Mouse (Mus musculus): ENCODE measurements around the gene Nolc1.
A peak's percentile ranks its signal among the peaks of the same experiment; 100 is the strongest.
"Not testable (repeated sequence)": the region's sequence is repeated elsewhere in the genome, so short reads cannot be mapped to it uniquely, and the experiment has no call there.

Nolc1 gene

DNA sequence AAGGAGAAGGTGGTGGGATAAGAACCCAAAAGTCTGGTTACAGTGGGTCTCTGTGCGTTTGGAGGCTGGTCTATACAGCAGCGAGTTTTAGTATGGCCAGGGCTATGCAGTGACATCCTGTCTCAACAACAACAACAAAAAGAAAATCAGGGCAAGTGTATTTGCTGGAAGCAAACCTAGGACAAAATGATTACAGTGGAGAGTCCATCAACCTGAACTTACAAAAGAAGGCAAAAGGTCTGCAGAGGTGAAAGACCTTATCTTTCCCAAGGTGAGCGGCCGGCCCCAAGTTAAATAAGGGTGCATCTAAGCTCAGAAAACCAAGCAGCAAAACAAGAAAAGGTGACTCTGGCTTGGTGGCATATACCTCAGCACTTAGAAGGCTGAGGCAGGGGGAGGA lies 16.0 kb downstream of the Nolc1 start:
- DNase-seq (ENCODE audit: low read depth, low spot score), result no peak

DNA sequence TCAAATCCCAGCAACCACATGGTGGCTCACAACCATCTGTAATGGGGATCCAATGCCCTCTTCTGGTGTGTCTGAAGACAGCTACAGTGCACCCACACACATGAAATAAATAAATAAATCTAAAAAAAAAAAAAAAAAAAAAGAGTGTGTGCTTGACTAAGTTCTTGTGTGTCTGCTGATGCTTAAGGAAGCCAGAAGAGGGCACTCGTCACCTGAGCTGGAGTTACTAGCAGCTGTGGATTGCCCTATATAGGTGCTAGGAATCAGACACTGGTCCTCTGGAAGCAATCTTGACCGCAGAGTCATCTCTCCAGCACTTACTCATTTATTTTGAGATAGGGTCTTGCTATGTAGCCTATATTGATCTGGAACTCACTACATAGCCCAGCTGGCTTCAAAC lies 18.5 kb downstream of the Nolc1 start:
- no peak for DNase-seq (ENCODE audit: low read depth, low spot score)

DNA sequence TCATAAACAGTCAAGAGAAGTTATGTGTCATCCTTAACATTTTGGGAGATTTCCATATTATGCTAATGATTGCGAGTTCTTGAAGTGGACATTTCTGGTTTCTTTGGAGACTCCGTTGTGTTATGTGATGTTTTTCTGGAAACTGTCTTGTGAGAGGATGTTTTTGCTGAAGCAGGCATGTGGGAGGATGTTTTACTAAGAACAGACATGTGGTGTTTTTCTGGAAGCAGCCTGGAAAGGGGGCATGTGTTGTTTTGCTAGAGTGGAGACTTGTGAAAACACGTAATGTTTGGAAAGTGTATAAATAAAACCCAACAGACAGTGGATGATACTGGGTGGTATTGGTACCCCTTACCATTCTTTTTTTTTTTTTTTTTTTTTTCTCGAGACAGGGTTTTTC lies 19.6 kb downstream of the Nolc1 start:
- peak; percentile 57 for DNase-seq (ENCODE audit: low read depth, low spot score)

DNA sequence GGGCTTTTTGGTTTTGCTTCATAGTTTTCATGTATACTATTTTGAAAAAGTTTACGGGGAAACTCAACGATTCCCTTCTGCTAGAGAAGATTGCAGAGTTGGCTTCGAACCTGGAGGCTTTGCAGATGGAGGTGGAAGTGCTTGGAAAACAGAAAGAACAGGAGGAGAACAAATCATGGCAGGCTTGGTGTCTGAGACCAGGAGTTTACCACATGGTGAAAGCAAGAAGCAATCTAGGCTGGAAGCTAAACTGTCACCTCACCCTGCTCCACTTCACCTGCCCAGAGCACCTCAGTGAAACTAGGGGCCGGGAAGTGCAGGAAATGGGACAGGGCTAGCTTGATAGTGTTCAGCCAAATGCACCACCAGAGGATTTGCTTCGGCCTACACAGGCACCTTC lies 20.7 kb downstream of the Nolc1 start:
- no peak for DNase-seq (ENCODE audit: low read depth, low spot score)

GRCm38 (mm10) chr19:46099561-46099960 lies 23.9 kb downstream of the Nolc1 start:
- DNase-seq (ENCODE audit: low read depth, low spot score), result no peak

GRCm38 (mm10) chr19:46103437-46104186 lies 27.9 kb downstream of the Nolc1 start:
- no peak for DNase-seq (ENCODE audit: low read depth, low spot score)

DNA sequence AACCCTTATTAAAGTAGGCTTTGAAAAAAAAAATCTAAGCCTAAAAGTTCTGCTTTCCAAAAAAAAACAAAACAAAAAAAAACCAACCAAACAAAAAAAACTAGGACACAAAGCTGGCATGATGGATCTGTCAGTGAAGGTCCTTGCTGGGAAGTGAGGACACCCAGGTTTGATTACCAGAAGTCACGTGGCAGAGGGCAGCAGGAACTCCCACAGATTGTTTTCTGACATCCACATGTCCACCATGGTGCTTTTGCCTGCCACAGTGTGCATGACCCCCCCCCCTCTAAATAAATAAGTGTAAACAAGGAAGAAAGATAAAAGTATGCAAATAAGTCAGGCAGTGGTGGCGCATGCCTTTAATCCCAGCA lies 28.5 kb downstream of the Nolc1 start:
- no peak for DNase-seq (ENCODE audit: low read depth, low spot score)

DNA sequence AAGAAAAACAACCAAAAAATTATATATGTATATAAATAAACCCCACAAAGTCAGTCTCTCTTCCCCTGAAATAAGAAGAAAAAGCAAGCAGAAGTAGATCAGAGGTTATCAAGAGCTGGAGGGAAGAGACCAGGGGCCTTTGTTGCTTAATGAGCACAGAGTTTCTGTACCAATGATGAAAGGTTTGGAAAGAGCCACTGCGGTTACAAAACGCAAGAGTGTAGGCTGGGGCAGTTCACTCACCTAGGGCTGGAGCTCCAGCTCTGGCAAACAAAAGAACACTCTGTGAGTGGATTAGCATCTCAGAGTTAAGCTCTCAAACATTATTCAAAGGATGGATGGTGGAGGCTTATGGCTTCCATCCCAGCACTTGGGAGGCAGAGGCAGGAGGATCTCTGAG lies 34.6 kb downstream of the Nolc1 start:
- no peak for DNase-seq (ENCODE audit: low read depth, low spot score)

GRCm38 (mm10) chr19:46110781-46111180 lies 35.1 kb downstream of the Nolc1 start:
- DNase-seq (ENCODE audit: low read depth, low spot score), result no peak

GRCm38 (mm10) chr19:46114617-46115016 lies 39.0 kb downstream of the Nolc1 start:
- no peak for DNase-seq (ENCODE audit: low read depth, low spot score)

DNA sequence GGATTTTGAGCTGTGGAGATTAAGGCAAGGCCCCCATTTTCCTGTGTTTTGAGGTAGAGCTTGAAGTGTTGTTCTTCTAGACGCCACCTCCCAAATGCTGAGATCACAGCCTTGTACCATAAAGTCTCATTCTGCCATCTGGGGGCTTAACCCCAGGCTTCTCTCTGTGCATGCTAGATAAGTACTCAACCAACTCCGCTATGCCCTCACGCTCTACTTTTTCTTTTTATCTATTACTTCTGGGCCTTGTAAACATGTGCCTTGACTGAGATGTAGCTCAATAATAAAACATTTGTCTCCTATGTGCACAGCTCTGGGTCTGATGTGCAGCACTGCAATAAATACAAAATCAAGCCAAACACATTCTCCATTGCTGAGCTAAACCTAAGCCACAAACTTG lies 43.8 kb downstream of the Nolc1 start:
- DNase-seq (ENCODE audit: low read depth, low spot score), result no peak

GRCm38 (mm10) chr19:46120872-46121271 lies 45.2 kb downstream of the Nolc1 start:
- no peak for DNase-seq (ENCODE audit: low read depth, low spot score)

- DNase-seq (ENCODE audit: low read depth, low spot score), result no peak
Measured at GRCm38 (mm10) chr19:46123876-46124275, 48.2 kb downstream of the Nolc1 start.

GRCm38 (mm10) chr19:46124651-46125050 lies 49.0 kb downstream of the Nolc1 start:
- DNase-seq (ENCODE audit: low read depth, low spot score), result no peak

DNA sequence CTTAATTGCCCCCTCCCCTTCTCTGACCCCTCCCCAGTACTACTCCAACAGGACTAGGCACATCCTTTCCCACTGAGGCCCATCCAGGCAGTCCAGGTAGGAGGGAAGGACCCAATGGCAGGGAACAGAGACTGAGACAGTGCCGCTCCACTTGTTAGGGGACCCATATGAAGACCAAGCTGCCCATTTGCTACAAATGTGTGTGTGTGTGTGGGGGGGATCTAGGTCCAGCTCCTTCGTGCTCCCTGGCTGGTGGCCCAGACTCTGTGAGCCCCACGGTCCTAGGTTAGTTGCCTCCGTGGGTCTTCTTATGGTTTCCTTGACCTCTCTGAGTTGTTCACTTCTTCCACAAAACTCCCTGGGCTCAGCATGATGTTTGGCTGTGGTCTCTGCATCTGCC lies 50.6 kb downstream of the Nolc1 start:
- DNase-seq (ENCODE audit: low read depth, low spot score), result no peak

DNA sequence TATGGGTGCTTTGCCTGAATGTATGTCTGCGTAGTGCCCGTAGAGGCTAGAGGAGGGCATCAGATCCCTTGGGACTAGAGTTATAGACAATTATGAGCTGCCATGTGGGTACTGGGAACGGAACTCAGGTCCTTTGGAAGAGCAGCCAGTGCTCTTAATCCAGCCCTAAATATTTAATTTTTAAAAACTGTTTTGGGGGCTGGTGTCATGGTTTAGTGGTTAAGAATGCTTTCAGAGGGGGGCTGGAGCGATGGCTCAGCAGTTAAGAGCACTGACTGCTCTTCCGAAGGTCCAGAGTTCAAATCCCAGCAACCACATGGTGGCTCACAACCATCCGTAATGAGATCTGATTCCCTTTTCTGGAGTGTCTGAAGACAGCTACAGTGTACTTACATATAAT lies 54.1 kb downstream of the Nolc1 start:
- DNase-seq (ENCODE audit: low read depth, low spot score), result not testable (repeated sequence)

DNA sequence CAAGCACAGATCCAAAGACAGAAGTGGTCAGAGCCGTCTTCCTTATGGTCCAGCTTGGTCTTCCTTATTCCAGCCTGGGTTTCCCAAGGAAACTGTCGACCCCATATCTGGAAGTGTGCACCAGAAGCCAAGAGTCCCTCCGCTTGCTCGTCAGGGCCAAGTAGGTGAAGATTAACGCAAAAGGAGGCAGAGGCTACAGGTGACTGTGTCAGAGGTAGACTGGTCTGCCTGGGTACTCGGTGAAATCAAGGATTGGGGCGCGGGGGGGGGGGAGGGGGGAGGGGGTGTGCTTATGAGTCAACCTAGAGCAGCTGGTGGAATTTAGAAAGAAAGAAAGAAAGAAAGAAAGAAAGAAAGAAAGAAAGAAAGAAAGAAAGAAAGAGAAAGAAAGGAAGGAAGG lies 55.6 kb downstream of the Nolc1 start:
- no peak for DNase-seq (ENCODE audit: low read depth, low spot score)

- DNase-seq (ENCODE audit: low read depth, low spot score), result no peak
Measured at GRCm38 (mm10) chr19:46131694-46132525, 56.2 kb downstream of the Nolc1 start, which contains the start of gene Elovl3. TSS of gene Elovl3 (plus strand) at chr19:46131897.

DNA sequence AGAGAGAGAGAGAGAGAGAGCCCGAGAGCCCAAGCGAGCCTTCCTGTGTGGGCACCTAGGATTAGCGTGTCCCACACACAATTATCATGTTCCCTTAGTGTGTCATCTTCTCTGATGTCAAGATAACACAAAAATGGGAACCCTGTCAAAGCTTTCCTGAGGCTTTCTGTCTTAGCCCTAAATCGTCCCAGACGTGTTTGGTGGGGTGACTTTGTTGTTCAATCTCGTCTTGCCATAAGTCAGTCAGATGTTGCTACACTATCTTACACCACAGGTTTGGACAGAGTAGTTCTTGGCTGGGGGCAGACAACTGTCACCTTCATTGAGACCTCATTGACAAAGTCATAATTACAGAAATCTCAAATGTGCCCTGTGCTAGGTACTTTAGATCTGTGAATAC lies 56.9 kb downstream of the Nolc1 start:
- no peak for DNase-seq (ENCODE audit: low read depth, low spot score)
